Mouse (Mus musculus) monocyte, adult 5-6 weeks (primary cell): ENCODE results near the gene Psmb7. TPM values are rescaled to one million over a fixed set of nuclear protein-coding genes. Genes with fewer than 3 reads are reported as not detected.

Source experiments
- total RNA-seq: library from RNA; stranded (forward); fragments of 200-1000, 200-491, 200-594 nt; gene quantifications from 3 replicates; pipeline ENCODE4 v1.2.3, GENCODE M21; 2017

The Psmb7 gene
- total RNA-seq, 1 experiment from 2014 or later: 206 TPM

Other genes with a start within 250 kb of the Psmb7 start
- gene Nek6, start 132.4 kb downstream of the Psmb7 start, total RNA-seq: 0.39 to 0.57 TPM (median 0.53 TPM) in 3 replicates
- gene Nr5a1, start 70.5 kb upstream of the Psmb7 start, total RNA-seq: not detected in 3 replicates